Mouse (Mus musculus): ENCODE results near the gene B4galt5.

- no peak for TF ChIP-seq CTCF (IDR thresholded peaks at IDR 0.05; ENCODE audit: low read depth)
- TF ChIP-seq EP300 (IDR thresholded peaks at IDR 0.05; ENCODE audit: low read depth): no peak
These were observed 46.3 kb downstream of the B4galt5 start for GRCm38 (mm10) chr2:167302641-167303040.
